41 mouse cellular contexts compared by ENCODE assay signal in genomic region chr3:108887618-108887975, GRCm38 (mm10). TPM values are rescaled to one million over a fixed set of nuclear protein-coding genes. Genes with fewer than 3 reads are reported as not detected.
"Had no signal": no experiment of that assay in that cellular context is flagged by ENCODE, and none has a peak within 500 bp of the region (broad histone marks: within the 10 kb centered on the region; RNA-seq: fewer than 3 reads in every experiment).

No protein-coding gene starts in this region.

- H3K27ac ChIP-seq: gastrocnemius, adult 2 months; hindbrain, embryonic 14.5 days; kidney, embryonic 15.5 days; kidney, postnatal 0 days; limb, embryonic 13.5 days; limb, embryonic 15.5 days; liver, embryonic 14.5 days had no signal

- DNase-seq: gastrocnemius, adult 2 months; gastrocnemius, postnatal 10 days; gastrocnemius, postnatal 25 days; heart, postnatal 4 days; kidney, adult 11 months; kidney, adult 2 months; kidney, adult 9 months; kidney, postnatal 14 days; kidney, postnatal 36 days; layer of hippocampus, adult 9-11 months; layer of hippocampus, postnatal 36 days; left cerebral cortex, postnatal 4 days had no signal

- H3K9me3 ChIP-seq: heart, embryonic 13.5 days; heart, embryonic 15.5 days; kidney, embryonic 15.5 days; limb, embryonic 13.5 days; limb, embryonic 15.5 days; liver, embryonic 12.5 days had no signal

- H3K9ac ChIP-seq: heart, embryonic 13.5 days; heart, embryonic 15.5 days; hindbrain, embryonic 14.5 days; kidney, embryonic 15.5 days; limb, embryonic 13.5 days; limb, embryonic 15.5 days; liver, embryonic 12.5 days; liver, embryonic 14.5 days had no signal

- ATAC-seq: forebrain, embryonic 16.5 days; hindbrain, embryonic 16.5 days; liver, embryonic 12.5 days had no signal

- H3K4me3 ChIP-seq: gastrocnemius, adult 2 months; heart, embryonic 13.5 days; heart, embryonic 15.5 days; kidney, embryonic 15.5 days; limb, embryonic 13.5 days; limb, embryonic 15.5 days; liver, embryonic 12.5 days had no signal

- H3K36me3 ChIP-seq: heart, embryonic 13.5 days; heart, embryonic 15.5 days; kidney, embryonic 15.5 days; limb, embryonic 13.5 days; limb, embryonic 15.5 days; liver, embryonic 12.5 days had no signal

- H3K4me2 ChIP-seq: heart, embryonic 11.5 days; heart, embryonic 13.5 days; heart, embryonic 15.5 days; hindbrain, embryonic 14.5 days; kidney, embryonic 15.5 days; limb, embryonic 13.5 days; limb, embryonic 15.5 days; liver, embryonic 12.5 days had no signal

- H3K27me3 ChIP-seq: heart, embryonic 13.5 days; heart, embryonic 15.5 days; kidney, embryonic 15.5 days; limb, embryonic 13.5 days; limb, embryonic 15.5 days; liver, embryonic 12.5 days had no signal

RNA-seq across cellular contexts. Expression of gene Fndc7, which starts 2.2 kb away (rescaled TPM):
- total RNA-seq: gastrocnemius, postnatal 25 days; left cerebral cortex, postnatal 10 days had no signal
- polyA plus RNA-seq: forebrain, embryonic 16.5 days; heart, embryonic 11.5 days; heart, postnatal 0 days; hindbrain, embryonic 11.5 days; hindbrain, embryonic 14.5 days; kidney, embryonic 15.5 days; kidney, postnatal 0 days; limb, embryonic 11.5 days; liver, embryonic 14.5 days had no signal

RNA-seq across cellular contexts. Expression of gene Henmt1, which starts 52.1 kb away (rescaled TPM):
- total RNA-seq: gastrocnemius, adult 2 months; gastrocnemius, postnatal 10 days; gastrocnemius, postnatal 25 days; gastrocnemius, postnatal 4 days; granulocyte monocyte progenitor cell, adult 5-6 weeks; heart, adult 8-10 months; heart, postnatal 25 days; heart, postnatal 4 days; liver, adult 2 months had no signal
- polyA plus RNA-seq: heart, embryonic 13.5 days; heart, embryonic 15.5 days; heart, postnatal 0 days; large intestine, adult 2 months; liver, adult 2 months; liver, embryonic 16.5 days had no signal

RNA-seq across cellular contexts. Expression of gene Gm9857, which starts 52.6 kb away (rescaled TPM):
- total RNA-seq: gastrocnemius, adult 2 months; gastrocnemius, postnatal 10 days; gastrocnemius, postnatal 25 days; gastrocnemius, postnatal 4 days; granulocyte monocyte progenitor cell, adult 5-6 weeks; heart, adult 8-10 months; heart, postnatal 25 days; heart, postnatal 4 days; layer of hippocampus, adult 18-20 months; layer of hippocampus, adult 8-10 months; layer of hippocampus, postnatal 14 days; layer of hippocampus, postnatal 36 days; left cerebral cortex, adult 18-20 months; left cerebral cortex, adult 8-10 months; left cerebral cortex, postnatal 10 days; left cerebral cortex, postnatal 25 days; liver, adult 2 months had no signal
- polyA plus RNA-seq: heart, embryonic 11.5 days; heart, embryonic 13.5 days; heart, embryonic 15.5 days; heart, postnatal 0 days; hindbrain, embryonic 14.5 days; hindbrain, embryonic 16.5 days; kidney, embryonic 15.5 days; kidney, postnatal 0 days; large intestine, adult 2 months; limb, embryonic 11.5 days; limb, embryonic 15.5 days; liver, adult 2 months; liver, embryonic 12.5 days; liver, embryonic 14.5 days; liver, embryonic 16.5 days had no signal
